Mouse (Mus musculus): ENCODE measurements around the gene Hsp90aa1. TPM values are rescaled to one million over a fixed set of nuclear protein-coding genes. Genes with fewer than 3 reads are reported as not detected.
"Not testable (repeated sequence)": the region's sequence is repeated elsewhere in the genome, so short reads cannot be mapped to it uniquely, and the experiment has no call there.

The Hsp90aa1 gene
- total RNA-seq, 4 experiments from 2014 or later = 30.5 to 74.5 (median 56.1) TPM

DNA sequence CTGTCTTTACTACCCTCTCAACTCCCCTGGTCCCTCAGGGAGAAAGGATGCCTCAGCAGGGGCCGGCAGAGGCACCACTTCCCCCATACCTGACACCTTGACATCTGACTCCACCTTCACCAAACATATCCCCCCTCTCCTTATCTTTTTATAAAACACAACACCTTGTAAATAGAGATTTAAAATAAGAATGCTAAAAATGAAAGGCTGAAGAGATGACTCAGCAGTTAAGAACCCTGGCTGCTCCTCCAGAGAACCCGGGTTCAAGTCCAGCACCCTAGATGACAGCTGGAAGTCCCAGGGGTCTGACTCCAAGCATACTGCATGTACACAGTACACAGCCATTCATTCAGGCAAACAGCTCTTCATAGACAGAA, 3.4 kb downstream of the Hsp90aa1 start:
- no peak for DNase-seq (ENCODE audit: low spot score in 2 of 2)

DNA sequence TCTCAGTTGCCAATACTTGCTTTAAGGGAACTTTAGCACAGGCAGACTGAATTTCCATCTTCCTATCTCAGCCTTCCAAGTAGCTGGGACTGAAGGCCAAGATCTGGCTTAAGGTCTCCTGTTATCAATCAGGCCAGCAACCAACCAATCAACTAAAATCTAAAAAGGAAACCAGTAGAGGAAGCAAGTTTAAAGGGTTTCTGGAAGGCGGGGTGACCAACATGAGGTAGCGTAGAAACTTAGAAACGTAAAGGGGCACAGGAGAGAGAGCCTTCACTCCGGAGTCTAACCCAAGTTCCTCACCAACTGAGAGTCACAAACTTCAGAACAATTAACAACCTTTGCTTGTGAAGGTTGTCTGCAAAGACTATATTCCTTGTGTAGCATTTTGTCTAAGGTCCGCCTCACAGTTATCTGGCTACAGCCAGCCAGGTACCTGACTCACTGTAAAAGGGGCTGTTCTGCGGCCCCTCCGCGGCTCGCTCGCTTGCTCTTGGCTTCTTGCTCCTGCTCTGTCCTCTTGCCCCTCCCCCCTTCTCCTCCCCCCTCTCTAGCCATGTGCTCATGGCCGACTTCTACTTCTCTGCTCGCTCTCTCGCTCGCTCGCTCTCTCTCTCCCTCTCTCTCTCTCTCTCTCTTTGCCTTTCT, 3.9 kb downstream of the Hsp90aa1 start:
- DNase-seq (ENCODE audit: low spot score in 2 of 2) = no peak

DNA sequence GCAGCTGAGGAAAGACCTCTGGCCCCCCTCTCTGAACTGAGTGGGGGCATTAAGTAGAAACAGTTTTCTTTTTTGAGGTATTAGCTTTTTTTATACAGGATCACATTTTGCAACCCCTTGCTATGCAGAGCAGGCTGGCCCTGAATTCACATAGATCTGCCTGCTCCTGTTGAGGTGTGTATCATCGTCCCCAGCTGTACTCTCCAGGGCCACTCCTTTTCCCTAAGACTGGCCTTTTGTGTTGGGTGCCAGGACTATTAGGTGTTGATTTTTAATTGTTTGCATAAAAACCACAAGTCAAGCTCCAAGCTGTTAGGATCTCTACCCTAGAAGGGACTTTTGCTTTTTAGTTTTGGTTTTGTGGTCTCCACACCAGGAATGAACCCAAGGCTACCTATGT, 4.4 kb downstream of the Hsp90aa1 start:
- no peak for DNase-seq (ENCODE audit: low spot score in 2 of 2)

DNA sequence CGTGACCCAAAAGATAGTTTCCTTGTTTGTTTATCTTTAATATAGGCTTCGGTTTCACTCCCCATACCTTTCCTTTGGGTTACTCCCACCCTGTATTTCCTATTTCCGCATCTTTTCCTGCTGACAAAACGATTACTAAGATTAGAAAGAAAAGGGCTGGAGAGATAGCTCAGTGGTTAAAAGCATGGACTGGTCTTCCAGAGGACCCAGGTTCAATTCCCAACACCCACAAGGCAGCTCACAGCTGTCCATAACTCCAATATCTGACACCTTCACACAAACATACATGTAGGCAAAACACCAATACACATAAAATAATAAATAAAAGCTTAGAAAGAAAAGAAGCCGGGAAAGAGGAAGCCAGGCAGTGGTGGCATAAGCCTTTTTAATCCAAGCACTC, 5.1 kb downstream of the Hsp90aa1 start:
- DNase-seq (ENCODE audit: low spot score in 2 of 2) = no peak

DNA sequence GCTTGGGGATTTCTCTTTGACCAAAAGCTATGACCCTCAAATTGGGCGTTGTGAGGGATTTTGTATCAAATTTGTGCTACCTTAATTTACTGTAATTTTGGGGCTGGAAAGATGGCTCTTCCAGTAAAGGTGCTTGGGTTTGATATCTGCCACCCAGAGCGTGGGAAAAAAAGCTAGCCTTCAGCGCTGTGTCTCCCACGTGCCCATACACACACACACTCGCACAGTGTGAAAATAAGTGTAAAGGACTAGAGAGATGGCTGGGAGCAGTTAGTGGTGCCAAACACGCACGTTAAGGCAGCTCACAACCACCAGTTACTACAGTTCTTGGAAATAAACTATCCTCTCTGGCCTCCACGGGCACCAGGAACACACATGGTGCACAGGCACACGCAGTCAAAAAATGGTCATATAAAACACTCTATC, 5.5 kb downstream of the Hsp90aa1 start:
- no peak for DNase-seq (ENCODE audit: low spot score in 2 of 2)

DNA sequence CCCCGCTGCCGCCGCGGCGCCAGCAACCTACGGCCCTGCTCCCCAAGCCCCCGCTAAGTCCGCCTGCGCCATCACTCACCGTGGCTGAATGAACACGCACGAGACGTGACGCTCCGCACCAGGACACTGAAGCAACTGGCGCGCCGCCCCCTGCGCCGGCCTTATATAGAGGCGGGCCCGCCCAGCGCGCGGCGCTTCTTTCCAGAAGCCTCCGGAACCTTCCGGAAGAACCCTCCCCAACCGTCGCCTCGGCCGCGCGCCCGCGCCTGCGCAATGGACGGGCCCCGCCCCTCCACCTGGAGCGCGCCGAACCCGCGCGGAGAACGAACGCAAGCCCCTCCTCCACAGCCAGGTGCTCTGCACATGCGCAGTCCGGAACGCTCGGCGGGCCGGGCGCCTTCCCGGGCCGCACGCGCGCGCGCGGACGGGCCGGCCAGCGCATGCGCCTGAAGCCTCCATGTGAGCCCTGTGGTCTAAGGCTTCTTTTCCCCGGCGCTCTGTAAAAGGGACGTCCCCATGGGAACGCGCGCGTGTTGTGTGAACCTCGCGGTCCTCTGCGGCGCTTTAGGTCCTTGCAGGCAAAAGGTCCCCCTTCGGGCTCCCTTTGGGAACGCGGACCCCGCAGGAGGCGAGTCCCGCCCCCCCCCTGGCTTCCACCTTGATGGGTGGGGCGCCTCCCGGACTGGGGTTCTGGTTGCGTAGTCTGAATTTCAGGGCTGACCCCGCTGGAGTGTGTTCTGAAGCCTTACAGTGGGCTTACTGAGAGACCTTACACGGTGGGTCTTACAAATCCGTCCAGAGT, 6.2 kb downstream of the Hsp90aa1 start:
- DNase-seq (ENCODE audit: low spot score in 2 of 2) = peak; percentile 96 to 97

DNA sequence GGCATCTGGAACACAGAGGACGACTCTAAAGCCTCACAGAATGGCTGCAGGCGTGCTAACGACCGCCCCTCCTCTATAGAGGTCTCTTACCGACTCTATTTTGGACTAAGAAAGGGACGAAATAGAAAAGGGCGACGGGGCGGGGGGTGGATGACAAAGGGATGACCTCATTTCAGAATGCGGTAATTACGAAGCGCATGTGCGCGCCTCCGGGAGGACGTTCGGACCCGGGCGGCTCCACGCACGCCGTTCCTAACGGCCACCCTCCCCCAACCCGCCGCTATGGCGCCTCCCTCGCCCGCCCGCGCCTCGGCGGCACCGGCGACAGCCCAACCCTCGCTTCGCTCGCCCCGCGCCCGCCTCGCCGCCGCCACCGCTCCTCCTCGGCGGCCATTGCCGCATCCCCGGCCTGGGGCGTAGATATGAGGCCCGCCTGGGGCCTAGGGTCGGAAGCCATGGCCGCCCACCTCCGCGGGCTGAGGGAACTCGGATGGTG, 6.8 kb downstream of the Hsp90aa1 start:
- no peak for DNase-seq (ENCODE audit: low spot score in 2 of 2)

DNA sequence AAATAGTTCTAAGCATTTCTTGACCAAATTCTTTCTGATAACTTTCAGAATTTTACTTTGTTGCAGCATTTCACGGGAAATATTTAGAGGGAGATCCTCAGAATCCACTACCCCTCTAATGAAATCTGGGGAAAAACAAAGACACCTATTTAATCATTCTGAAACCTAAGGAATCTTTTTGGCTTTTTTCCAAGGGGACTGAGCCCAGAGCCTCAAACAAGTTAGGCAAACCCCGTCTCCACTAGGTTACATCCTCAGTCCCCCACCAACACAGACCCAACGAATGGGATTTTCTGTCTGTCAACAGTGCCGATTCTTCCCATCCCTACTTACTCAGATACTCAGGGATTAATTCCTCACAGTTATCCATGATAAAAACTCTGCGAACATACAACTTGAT, 9.2 kb downstream of the Hsp90aa1 start:
- DNase-seq (ENCODE audit: low spot score in 2 of 2) = not testable (repeated sequence)

DNA sequence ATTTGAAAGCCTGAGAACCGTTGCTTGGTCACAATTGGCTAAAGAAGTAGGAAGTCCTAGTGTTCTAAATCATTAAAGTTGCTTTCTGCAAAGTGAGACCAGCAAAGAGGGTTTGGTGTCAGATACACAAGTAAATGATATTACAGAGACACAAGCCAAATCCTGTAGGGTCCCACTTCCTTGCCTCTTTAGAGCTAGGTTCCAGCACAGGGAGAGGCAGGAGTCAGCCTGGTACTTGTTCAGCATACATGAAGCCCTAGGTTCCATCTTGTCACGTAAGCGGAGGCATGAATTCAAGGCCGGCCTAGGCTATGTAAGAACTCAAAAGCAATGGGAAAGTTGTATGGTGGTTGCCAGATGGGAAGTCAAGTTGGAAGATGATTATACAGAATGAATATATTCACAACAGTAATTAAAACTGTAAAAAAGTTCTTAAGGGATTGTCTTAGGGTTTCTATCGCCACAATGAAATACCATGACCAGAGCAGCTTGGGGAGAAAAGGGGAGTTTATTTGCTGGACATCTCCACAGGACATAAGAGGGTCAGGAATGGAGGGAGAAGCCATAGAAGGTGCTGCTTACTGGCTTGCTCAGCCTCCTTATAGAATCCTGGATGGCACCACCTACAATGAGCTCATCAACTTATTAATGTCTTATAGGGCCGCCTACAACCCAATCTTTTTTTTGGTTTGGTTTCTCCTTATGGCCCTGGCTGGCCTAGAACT, 12.4 kb downstream of the Hsp90aa1 start:
- no peak for DNase-seq (ENCODE audit: low spot score in 2 of 2)

DNA sequence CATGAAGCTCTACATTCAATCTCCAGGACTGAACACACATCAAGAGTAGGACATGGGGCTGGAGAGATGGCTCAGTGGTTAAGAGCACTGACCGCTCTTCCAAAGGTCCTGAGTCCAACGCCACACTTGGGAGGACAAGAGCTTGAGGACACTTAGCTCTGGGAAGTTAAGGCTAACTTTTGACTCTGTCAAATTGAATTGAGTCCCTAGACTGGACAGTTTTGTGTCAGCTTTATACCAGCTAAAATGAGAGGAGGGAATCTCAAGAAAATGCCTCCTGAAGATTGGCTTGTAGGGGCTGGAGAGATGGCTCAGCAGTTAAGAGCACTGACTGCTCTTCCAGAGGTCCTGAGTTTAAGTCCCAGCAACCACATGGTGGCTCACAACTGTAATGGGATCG, 13.6 kb downstream of the Hsp90aa1 start:
- DNase-seq (ENCODE audit: low spot score in 2 of 2) = not testable (repeated sequence)

DNA sequence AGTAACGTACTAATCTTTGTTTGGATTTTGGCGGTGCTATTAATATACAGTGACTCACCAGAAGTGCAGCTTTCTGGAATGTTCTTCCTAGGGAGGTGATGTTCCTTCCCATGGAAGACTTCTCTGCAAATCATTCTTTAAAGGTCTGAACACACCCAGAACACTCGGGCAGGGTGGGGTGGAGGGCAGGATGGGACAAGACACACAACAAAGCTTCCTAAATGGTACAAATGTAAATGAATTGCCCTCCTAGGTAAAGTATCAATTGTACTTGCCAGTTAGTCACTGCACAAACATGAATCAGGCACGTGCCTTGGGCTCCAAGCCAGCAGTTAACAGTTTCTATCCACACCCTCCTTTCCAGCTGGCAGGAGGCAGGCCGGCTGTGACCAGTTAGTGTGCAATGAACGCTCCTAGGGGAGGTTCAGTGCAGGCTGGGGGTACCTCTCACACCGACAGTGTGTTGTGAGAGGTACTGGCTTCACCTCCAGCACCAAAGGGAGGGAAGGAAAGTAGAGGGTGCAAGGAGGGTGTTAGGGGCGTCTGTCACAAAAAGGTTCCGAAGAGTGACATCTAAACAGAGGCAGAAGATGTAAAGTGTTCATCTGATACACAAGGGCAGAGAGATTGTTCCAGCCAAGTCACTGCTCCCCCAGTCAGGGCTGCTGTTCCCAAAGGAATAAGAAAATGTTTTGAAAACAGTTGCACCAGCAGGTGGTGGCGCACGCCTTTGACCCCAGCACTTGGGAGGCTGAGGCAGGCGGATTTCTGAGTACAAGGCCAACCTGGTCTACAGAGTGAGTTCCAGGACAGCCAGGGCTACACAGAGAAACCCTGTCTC, 14.4 kb downstream of the Hsp90aa1 start:
- no peak for DNase-seq (ENCODE audit: low spot score in 2 of 2)

DNA sequence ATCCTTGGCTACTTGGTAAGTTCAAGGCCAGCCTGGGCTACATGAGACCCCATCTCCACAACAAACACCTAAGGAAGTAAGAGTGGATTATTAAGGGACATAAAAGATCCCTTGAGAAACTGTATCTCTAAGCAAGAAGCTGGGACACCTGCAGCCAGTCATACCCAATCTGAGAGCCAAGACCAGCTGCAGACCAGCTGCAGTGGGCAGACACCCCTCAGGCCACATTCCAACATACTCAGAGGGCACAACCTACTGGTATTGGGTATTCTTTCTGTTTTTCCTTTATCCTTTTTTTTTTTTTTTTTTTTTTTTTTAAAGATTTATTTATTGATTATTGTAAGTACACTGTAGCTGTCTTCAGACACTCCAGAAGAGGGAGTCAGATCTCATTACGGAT, 18.9 kb downstream of the Hsp90aa1 start:
- DNase-seq (ENCODE audit: low spot score in 2 of 2) = no peak

DNA sequence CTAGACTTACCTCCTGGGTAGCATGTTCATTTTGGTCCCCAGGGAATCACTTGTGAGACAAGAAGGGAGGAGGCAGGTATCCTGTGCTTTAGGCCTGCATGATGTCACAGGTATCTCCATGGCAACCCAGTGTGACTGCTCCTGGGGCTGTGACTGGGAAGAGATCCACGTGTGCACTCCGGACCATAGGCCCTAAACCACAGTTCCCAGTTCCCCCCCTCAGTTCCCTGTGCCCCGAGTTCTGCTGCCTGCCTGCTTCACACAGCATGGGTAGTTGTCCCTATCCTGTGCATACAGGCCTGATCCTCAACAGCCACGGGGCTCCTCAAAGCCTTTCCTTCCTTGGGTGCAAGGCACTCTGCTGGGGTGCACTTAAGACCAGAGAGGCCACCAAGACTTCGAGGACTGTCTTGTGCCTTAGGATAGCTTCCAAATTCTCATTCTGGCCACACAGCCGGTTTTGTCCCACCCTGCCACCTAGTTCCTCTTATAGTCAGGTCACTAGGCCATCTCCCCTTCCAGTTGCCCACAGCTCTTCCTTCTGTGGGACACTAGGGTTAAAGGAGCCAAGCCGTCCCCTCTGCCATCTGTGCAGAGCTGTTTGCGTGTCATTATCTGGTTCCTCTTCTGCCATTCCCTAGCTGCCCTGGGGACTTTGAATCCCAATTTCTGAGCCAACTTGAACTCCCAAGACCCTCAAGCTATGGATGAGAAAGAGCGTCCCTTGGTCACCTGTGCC, 19.8 kb downstream of the Hsp90aa1 start, which contains the start of gene 1700001K19Rik:
Gene 1700001K19Rik, minus strand, starts transcription at position 59 of the 739 bp plus-strand sequence.
- no peak for DNase-seq (ENCODE audit: low spot score in 2 of 2)

DNA sequence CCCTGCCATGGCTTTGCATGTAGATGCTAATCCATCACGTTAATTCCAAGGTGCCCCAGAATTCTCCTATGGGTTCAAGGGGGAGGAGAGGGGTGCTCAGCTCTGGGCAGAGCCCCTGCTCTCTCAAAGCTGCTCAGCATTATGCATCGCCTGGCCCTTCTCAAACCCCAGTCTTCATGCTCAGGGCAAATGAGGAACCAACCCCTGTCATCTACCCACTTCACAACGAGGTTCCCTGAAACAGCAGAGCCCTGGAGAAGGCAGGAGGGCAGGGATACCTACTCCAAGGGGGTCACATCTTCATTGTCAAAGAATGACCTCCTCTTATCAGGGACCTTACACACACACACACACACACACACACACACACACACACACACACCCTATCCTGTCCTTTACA, 20.6 kb downstream of the Hsp90aa1 start:
- DNase-seq (ENCODE audit: low spot score in 2 of 2) = no peak

DNA sequence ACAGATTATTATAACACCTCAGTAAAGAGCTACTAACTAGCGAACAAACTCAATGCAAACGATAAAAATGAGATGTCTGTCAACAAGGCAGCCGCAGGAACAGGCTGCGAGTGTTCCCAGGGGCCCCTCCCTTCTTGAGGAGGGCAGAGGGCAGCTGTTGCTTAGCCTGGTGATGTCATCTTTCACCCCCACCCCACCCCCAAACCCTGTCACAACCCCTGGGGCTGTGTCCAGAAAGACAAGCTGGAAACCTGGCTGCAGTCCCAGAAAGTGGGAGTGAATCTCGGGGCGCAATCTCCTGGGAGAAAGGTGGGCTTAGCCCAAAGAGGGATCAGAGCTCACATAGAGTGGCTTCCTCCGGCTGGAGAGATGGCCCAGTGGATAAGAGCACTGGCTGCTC, 21.3 kb downstream of the Hsp90aa1 start:
- DNase-seq (ENCODE audit: low spot score in 2 of 2) = peak in 1 of 2 experiments; percentile 20

DNA sequence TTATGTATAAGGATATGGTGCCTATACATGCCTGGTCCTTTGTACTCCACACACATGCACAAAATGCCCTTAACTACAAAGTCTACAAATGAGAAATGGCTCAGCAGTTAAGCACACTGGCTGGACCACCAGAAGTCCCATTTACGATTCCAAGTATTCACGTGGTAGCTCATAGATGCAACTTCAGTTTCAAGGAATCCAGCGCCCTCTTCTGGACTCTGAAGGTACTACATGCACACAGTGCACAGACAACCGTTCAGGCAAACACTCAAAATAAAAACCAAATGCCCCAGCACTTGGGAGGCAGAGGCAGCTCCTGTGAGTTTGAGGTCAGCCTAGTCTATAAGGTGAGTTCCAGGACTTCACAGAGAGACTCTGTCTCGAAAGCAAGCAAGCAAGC, 28.3 kb downstream of the Hsp90aa1 start:
- DNase-seq (ENCODE audit: low spot score in 2 of 2) = no peak

DNA sequence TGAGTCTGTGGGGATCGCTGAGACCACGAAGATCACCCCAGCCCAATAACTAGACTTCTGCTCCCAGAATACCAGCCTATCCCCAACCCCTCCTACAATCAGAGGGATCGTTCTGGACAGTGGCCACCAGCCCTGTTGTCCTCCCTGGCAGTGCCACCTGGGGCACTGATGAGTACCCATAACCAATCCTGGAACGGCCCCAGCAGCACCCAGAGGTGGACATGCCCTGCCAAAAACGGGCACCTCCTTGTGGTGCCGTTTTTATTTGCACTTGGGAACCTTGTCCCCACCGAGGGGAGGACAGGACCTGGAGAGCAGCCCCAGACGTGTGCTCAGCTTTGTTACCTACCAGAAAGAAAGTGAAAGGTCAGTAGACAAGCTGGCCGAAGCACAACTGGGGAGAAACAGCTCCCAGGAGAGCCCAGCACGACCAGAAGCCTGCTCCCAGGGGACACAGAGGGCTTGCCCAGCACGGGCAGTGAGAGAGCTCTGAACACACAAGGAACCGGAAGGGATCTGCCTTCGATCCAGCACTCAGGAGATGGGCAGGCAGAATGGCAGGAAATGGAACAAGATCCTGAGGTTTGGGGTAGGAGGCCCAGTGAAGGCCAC, 35.0 kb downstream of the Hsp90aa1 start:
- no peak for DNase-seq (ENCODE audit: low spot score in 2 of 2)

DNA sequence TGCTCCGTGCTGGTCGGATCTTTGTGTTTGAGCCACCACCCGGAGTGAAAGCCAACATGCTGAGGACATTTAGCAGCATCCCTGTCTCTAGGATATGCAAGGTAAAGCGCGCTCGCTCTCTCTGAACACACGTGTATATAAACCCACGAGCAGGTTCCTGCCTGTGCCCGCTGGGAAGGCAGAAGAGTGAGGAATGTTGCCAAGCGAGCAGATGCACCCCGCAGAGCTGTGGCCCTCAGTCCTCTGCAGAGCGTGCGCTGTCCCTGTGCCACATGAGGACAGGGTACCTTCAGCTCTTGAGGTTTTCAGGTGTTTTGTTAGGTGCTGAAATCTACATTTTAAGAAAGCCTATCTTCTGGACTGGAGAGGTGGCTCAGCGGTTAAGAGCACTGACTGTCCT, 40.8 kb downstream of the Hsp90aa1 start:
- DNase-seq (ENCODE audit: low spot score in 2 of 2) = no peak

DNA sequence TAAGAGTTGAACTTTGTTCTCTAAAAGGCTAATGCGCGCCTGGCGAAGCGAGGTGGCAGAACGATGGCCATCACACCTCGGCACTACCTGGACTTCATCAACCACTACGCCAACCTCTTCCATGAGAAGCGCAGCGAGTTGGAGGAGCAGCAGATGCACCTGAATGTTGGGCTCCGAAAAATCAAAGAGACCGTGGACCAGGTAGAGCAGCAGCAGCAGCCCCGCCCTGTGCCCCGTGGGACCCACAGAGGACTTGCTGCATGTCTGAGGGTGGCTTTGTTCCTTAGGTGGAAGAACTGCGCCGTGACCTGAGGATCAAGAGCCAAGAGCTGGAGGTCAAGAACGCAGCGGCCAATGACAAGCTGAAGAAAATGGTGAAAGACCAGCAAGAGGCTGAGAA, 51.1 kb downstream of the Hsp90aa1 start:
- no peak for DNase-seq (ENCODE audit: low spot score in 2 of 2)

DNA sequence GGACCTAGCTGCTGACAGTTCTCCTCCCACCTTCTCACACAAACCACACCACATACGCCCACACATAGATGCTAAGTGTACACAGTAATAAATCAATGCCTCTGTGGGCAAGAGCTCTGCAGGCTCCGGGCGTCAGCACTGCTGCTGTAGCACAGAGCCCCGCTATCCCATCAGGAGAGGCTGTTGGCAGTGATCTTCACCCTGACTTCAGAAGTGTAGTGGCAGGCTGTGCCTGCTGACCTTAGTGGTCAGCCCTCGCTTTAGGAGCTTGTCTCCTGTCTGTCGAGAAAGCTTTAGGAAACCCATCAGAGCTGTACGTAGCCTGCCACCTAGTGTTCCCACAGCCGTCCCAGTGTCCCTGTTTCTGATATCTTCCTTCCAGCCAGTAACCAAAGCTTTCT, 52.3 kb downstream of the Hsp90aa1 start:
- DNase-seq (ENCODE audit: low spot score in 2 of 2) = no peak
